Mouse (Mus musculus) spleen, postnatal 36 days (tissue): ENCODE data around the gene Tspan18.

Source experiments
- DNase-seq, 2 experiments: peaks; one replicate each; pipeline ENCODE4 v3.0.0; 2022; ENCODE audit warnings: low spot score in 2 of 2, mixed read lengths in 1 of 2

The Tspan18 gene

DNA sequence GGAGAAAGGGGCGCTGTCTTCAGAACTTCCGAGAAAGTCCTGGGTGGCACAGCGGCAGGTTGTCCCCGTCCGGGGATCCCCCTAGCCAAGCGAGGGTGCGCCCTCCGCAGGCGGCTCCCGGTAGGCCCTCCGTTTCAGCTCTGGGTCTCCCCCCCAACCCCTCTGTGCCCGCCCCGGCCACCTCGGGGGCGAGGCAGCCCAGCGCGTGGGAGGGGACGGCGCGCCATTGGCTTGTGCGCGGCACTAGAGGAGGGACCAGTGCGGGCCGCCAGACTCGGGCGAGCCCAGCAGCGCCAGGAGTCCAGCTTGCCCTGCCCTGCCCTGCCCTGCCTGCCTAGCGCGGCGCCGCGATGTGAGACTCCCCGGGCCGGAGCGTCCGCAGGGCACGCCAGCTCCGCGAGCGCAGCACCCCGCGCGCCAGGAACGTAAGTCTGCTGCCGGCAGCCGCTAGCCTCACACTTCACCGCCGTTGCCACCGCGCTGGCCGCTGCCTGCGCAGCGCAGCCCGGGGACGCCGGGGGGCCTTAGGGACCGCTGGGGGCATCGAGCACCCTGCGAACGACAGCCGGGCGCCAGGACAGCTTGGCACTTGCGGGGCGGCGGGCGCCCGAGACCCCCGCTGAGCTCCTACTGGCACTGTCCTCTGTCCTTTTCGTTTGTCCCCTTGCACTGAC is 146.8 kb downstream of the Tspan18 start, which contains the start of gene Trp53i11:
Gene Trp53i11, plus strand, starts transcription at position 226 of the 674 bp plus-strand sequence.
- peak; percentile 94 to 96 for DNase-seq

- no peak for DNase-seq
Observed at GRCm38 (mm10) chr2:93182859-93183258, 151.4 kb downstream of the Tspan18 start.

GRCm38 (mm10) chr2:93180077-93180844 is 154.0 kb downstream of the Tspan18 start:
- peak; percentile 67 to 70 for DNase-seq

GRCm38 (mm10) chr2:93179603-93180002 is 154.7 kb downstream of the Tspan18 start:
- DNase-seq = no peak

DNA sequence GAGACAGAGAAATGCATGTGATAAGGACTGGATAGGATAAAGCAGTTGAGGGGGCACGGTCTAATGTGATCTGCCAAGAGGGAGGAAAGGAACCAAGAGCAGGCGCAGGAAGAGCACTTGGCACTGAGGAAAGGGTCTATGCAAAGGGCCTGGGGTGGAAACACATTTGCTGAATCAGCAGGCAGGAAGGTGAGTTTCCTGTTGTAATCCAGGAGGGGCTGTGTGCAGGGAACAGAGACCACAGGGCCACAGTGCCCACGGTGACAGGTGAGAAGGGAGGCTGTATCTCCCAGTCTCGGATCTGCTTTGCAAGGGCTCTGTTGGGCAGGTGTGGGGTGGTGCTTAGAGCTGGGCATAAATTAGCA is 156.0 kb downstream of the Tspan18 start:
- DNase-seq = no peak

DNA sequence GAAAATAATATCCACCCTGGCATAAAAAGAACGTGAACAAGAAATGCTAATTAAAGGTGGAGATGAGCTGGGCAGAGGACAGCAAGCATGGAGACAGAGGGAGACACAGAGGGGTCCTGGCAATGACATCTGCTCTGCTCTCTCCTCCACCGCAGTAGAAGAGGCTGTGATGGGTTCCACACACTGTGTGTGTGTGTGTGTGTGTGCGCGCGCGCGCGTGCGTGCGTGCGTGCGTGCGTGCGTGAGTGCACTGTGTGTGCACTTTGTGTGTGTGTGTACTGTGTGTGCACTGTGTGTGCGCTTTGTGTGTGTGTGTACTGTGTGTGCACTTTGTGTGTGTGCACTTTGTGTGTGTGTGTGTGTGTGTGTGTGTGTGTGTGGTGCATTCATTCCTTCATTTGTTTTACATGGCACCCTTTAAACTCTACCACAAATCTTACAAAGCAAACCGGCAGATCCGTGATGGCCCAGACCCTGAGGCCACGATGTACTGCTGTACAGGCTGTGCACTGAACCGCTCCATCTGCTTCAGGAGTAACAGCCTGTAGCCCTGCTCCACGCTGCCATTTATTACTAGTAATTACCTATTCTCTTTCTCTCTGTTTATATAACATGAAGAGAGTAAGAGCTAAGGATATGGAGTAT is 156.5 kb downstream of the Tspan18 start:
- DNase-seq = no peak

DNA sequence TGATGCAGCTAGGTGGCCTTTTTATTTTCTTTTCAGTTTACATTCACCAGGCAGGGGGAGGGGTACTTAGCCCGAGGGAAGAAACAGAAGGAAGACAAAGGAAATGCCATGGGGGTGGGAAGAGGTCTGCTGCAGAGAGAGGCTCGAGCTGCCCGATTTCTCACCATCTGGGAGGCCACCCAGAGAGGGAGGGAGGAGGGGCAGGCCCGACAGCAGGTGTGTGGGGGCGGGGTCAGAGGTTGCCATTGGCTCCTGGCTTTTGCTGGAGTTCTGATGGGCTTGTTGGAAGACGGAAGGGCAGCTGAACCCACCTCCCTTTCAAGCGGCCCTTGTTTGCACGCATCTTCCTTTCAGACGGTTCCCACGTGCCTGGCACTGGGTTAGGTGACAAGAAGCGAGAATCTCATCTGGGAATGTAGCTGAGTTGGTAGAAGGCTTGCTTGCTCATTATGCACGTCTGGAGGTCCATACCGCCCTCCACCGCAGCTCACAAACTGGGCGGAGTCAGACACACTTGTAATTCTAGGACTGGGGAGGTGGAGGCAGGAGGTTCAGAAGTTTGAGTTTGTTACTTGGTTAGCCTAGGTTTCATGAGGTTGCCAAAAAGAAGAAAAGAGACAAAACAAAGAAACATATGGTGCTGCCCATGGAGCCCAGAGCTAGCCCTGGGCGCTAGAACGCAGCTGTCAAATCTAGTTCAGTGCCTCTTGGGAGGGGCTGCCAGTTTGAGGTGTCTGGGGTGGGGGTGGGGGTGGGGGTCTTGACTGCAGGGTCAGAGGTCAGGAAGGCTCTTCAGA is 157.2 kb downstream of the Tspan18 start:
- DNase-seq = peak in 1 of 2 experiments; percentile 53

DNA sequence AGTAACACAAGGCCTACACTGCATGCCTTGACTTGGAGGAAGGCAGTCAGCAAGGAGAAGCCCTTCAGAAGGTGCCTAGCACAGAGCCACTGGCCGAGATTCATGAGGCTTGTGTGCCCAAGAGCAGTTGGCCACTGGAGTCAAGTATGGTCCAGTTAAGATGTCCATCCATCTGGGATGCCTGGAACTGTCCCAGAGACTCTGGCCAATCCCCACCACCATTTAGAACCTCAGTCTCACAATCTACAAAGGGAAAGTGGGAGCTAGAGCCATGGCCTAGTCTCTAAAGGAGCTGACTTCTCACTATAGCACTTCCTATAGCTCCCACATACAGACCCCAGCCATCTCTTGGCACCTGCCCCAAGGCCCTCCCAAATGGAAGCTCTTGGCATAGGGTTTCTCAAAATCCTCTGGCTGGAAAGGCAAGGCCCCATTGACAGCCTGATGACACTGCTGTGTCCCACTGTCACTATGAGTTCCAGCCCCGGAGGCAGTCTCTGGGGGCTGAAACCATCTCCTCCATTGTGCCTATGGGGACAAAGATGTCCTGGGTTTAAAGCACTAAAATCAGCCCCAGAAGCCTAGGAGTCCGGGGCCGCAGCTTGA is 158.0 kb downstream of the Tspan18 start:
- no peak for DNase-seq

GRCm38 (mm10) chr2:93175721-93176120 is 158.6 kb downstream of the Tspan18 start:
- DNase-seq = no peak

DNA sequence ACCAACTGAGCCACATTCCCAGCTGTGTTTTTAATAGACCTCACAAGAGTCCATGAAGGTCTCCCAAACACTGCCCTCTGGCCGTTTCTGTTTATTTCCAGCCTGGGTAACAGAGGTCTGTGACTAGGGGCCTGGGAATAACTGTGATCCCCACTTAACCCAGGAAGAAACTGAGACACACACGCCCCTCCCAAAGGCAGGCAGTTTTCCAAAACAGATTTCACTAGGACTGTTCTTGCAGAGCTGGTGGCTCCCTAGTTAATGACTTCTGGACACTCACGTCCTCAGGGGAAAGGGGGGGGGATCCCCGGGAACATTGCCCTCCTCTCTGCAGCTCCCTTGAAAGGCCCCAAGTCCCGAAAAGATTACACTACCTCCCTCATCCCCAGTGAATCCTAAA is 159.0 kb downstream of the Tspan18 start:
- no peak for DNase-seq

GRCm38 (mm10) chr2:93174159-93174558 is 160.1 kb downstream of the Tspan18 start:
- DNase-seq = no peak

- no peak for DNase-seq
Observed at GRCm38 (mm10) chr2:93172460-93172859, 161.8 kb downstream of the Tspan18 start.

- no peak for DNase-seq
Observed at GRCm38 (mm10) chr2:93171929-93172328, 162.4 kb downstream of the Tspan18 start.

DNA sequence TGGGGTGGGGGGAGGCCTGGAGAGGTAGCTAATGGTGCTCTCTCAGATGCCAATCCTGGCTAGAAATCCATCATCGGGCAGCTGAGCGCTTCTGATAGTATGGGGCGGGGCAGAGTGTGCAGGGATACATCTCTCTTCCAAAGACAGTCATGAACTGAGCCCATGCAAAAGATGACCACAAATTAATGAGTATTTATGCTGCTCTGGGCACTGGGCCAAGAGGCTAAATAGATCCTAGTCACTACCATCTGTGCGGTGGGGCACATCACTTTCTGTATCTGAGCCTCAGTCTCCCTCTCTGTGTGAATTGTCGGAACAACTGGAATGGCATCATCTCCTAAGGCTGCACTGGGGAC is 163.5 kb downstream of the Tspan18 start:
- DNase-seq = no peak

- DNase-seq = no peak
Observed at GRCm38 (mm10) chr2:93170156-93170844, 164.0 kb downstream of the Tspan18 start.

- DNase-seq = peak; percentile 72 to 73
Observed at GRCm38 (mm10) chr2:93166734-93167406, 167.4 kb downstream of the Tspan18 start.

GRCm38 (mm10) chr2:93166295-93166694 is 168.0 kb downstream of the Tspan18 start:
- no peak for DNase-seq

GRCm38 (mm10) chr2:93163750-93164335 is 170.5 kb downstream of the Tspan18 start:
- no peak for DNase-seq

DNA sequence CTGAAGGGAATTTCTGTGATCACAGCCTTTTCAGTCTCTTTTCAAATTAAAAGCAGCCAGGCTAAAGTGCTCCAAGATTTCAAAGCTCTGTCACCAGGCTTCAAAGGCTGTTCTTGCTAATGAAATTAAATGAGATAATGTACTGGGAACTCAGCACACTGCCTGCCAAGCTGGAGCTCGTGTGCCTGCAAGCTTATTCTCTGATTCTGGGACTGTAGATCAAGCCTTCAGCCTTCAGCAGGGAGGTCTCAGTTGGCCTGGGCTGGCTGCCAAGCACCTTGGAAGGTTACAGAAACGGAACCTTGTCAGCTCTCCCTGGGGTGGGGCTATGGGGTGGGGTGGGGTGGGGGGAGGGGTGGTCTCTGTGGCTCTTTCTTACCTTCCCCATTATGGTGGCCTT is 171.0 kb downstream of the Tspan18 start:
- peak; percentile 73 to 80 for DNase-seq

- peak; percentile 78 to 80 for DNase-seq
Observed at GRCm38 (mm10) chr2:93162791-93163190, 171.5 kb downstream of the Tspan18 start.
